Mouse (Mus musculus) megakaryocyte, embryonic 14.5 days (primary cell): ENCODE data around the gene Arhgap24.

ENCODE experiments used
- FLI1 ChIP-seq: IDR thresholded peaks from 2 replicates; pipeline ENCODE4 v1.6.1; 2012; ENCODE audit warnings: low read length, inconsistent platforms, mixed read lengths
- GATA1 ChIP-seq: IDR thresholded peaks from 3 replicates; pipeline ENCODE4 v1.6.1; 2012; ENCODE audit warnings: mixed read lengths, low read length, inconsistent platforms, borderline replicate concordance

DNA sequence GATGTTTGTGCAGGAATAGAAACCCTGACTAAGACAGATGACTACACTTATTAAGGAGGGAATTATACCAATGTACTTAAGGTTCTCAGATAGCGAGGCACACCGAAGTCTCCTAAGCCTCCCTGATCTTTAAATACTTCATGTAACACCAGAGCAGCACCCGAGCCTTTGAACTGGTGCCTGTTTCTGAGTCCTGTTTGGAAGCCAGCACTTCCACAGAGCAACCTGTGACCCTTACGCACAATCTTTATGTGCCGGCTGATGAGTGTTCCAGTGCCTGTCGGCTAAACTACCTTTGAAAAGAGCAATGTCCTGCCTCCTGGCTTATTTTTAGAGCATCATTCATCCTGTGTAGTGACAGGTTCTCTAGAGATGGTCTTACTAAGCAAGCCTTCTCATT lies 221.4 kb downstream of the Arhgap24 start:
- TF ChIP-seq GATA1 = no peak
- TF ChIP-seq FLI1 = no peak
